Mouse (Mus musculus) forebrain, embryonic 15.5 days (tissue): ENCODE measurements around the gene Ldb2. TPM values are rescaled to one million over a fixed set of nuclear protein-coding genes. Genes with fewer than 3 reads are reported as not detected.

ENCODE experiments used
- ATAC-seq: fragments of 200-750 bp; cut with Nextera tagmentation; replicated peaks from 2 replicates; pipeline ENCODE4 v1.8.0; 2017; ENCODE audit warnings: mild to moderate bottlenecking, moderate TSS enrichment, moderate library complexity
- H3K27ac ChIP-seq: fragments of 300-500 bp; sonication (generic); replicated peaks from 2 replicates; pipeline ENCODE4 v1.5.1; 2015; ENCODE audit warnings: mild to moderate bottlenecking, inconsistent platforms
- H3K27me3 ChIP-seq: fragments of 300-500 bp; sonication (generic); 2 replicates; pipeline ENCODE4 v1.6.1; 2015; ENCODE audit warnings: inconsistent platforms
- H3K36me3 ChIP-seq: fragments of 300-500 bp; sonication (generic); 2 replicates; pipeline ENCODE4 v1.6.1; 2015; ENCODE audit warnings: mild to moderate bottlenecking, inconsistent platforms
- H3K4me1 ChIP-seq: fragments of 300-500 bp; sonication (generic); 2 replicates; pipeline ENCODE4 v1.6.1; 2015; ENCODE audit warnings: inconsistent platforms
- H3K4me2 ChIP-seq: fragments of 300-500 bp; sonication (generic); replicated peaks from 2 replicates; pipeline ENCODE4 v1.6.1; 2015; ENCODE audit warnings: mild to moderate bottlenecking, inconsistent platforms
- H3K4me3 ChIP-seq: fragments of 300-500 bp; sonication (generic); 2 replicates; pipeline ENCODE4 v1.5.1; 2015; ENCODE audit warnings: mild to moderate bottlenecking, inconsistent platforms
- H3K9ac ChIP-seq: fragments of 300-500 bp; sonication (generic); replicated peaks from 2 replicates; pipeline ENCODE4 v1.6.1; 2015; ENCODE audit warnings: mild to moderate bottlenecking, inconsistent platforms
- H3K9me3 ChIP-seq: fragments of 300-500 bp; sonication (generic); 2 replicates; pipeline ENCODE4 v1.6.1; 2016; ENCODE audit warnings: inconsistent platforms
- WGBS: fragments of 180-500 bp; shearing (Covaris S2); methylation state at CpG from one replicate; pipeline ENCODE4 v1.1.7; 2015; ENCODE audit warnings: mixed read lengths; 5-methylcytosine and 5-hydroxymethylcytosine counted together
- polyA plus RNA-seq: library from polyadenylated mRNA; unstranded; fragments of >200 nt; fragmentation: Nextera tagmentation; extraction: Ambion mirVana; gene quantifications from 2 replicates; pipeline ENCODE4 v1.2.1, GENCODE M21; 2015

Ldb2 gene
- polyA plus RNA-seq, 1 experiment from 2014 or later, result 71.8 TPM

DNA sequence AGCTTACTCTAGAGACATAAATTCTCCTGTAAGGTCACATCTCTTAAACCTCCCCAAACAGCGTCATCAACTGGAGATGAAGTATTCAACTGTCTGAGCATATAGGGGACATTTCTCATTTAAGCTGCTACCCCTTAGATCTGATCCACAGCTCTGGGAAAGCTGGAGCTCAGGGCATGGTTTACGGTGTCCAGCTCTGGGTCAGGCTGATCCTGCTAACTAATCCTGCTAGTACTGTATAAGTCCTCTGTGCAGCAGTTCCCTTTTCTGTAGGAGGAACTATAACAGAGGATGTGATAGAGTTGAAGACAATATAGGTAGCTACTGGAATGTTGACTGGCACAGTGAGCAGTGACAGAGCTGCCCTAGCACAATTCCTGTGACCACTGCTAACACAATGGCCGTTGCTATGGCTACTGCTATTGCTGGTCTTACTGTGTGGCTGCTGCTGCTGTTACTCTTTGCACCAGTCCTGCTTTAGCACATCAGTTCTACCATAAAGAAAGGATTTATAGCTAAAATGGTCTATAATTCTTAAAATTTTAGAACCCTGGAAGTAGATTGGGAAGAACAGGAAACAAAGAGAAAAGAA, 170.3 kb downstream of the Ldb2 start:
- no peak overlapping the region for H3K4me2 ChIP-seq
- 61% methylated on average over 3 of the region's 3 CpGs for WGBS
- H3K27ac ChIP-seq, result no peak overlapping the region
- no peak overlapping the region for H3K4me3 ChIP-seq
- H3K9me3 ChIP-seq, result no peaks in the 10 kb centered on the region
- peak; percentile 75 for ATAC-seq
- H3K9ac ChIP-seq, result no peak overlapping the region
- no peaks in the 10 kb centered on the region for H3K27me3 ChIP-seq
- peaks cover 6% of the 10 kb centered on the region; the same call in 1 of the 2 replicates for H3K4me1 ChIP-seq
- H3K36me3 ChIP-seq, result no peaks in the 10 kb centered on the region

- Histone ChIP-seq H3K4me1 (peaks cover 6% of the 10 kb centered on the region; the same call in 1 of the 2 replicates), H3K27ac (no peak overlapping the region), H3K9ac (no peak overlapping the region), H3K36me3 (no peaks in the 10 kb centered on the region), H3K4me2 (no peak overlapping the region), H3K4me3 (no peak overlapping the region), H3K9me3 (no peaks in the 10 kb centered on the region), H3K27me3 (no peaks in the 10 kb centered on the region)
- no peak for ATAC-seq
- WGBS, result 32% methylated on average over 5 of the region's 5 CpGs
These were observed 172.0 kb downstream of the Ldb2 start for GRCm38 (mm10) chr5:44627487-44627886.

DNA sequence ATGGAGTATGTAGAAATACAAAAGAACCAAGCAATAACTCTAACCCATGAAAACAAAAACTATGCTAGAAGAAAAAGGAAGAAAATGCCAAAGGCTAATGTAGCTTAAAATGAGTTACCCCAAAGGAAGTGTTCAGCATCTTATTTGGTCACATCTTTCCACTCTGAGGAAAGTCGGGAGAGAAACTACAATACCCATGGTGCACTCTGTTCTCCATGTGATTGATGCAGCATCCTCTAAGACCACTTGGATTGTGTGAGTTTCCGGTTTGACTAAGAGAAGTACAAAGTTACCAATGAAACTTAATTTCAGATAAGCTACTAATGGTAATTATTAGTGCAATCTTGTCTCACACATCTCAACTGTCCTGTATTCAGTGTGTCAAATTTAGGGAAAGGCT, 172.6 kb downstream of the Ldb2 start:
- Histone ChIP-seq H3K9me3 (no peaks in the 10 kb centered on the region), H3K4me2 (no peak overlapping the region), H3K4me3 (no peak overlapping the region), H3K36me3 (no peaks in the 10 kb centered on the region), H3K4me1 (peaks cover 6% of the 10 kb centered on the region; the same call in 1 of the 2 replicates), H3K9ac (no peak overlapping the region), H3K27me3 (no peaks in the 10 kb centered on the region), H3K27ac (no peak overlapping the region)
- WGBS, result 91% methylated on average over 2 of the region's 2 CpGs
- no peak for ATAC-seq

DNA sequence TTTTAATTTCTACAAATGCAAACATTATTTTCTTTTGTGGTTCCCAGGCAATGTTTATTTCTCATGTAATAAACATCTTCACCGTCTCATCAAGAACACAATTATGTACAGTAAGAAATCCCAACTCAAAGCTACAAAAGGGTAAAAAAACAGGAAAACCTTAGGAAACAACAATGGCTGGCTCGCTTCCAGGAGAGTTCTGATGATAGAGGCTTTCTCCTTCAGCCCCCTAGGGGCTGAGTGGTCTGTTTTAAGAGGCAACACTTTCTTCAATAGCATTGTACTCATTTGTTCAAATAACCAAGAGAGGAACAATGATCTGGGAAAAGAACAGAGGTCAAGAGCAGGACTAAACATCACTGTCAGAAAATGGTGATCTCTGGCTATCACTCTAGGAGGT, 173.4 kb downstream of the Ldb2 start:
- WGBS, result 64% methylated on average over 2 of the region's 2 CpGs
- Histone ChIP-seq H3K27ac (no peak overlapping the region), H3K9ac (no peak overlapping the region), H3K27me3 (no peaks in the 10 kb centered on the region), H3K4me3 (no peak overlapping the region), H3K4me2 (no peak overlapping the region), H3K9me3 (no peaks in the 10 kb centered on the region), H3K4me1 (peaks cover 6% of the 10 kb centered on the region; the same call in 1 of the 2 replicates), H3K36me3 (no peaks in the 10 kb centered on the region)
- ATAC-seq, result no peak

- no peaks in the 10 kb centered on the region for H3K27me3 ChIP-seq
- H3K27ac ChIP-seq, result no peak overlapping the region
- WGBS, result 76% methylated on average over 7 of the region's 7 CpGs
- no peaks in the 10 kb centered on the region for H3K36me3 ChIP-seq
- H3K9ac ChIP-seq, result no peak overlapping the region
- no peak overlapping the region for H3K4me3 ChIP-seq
- H3K4me1 ChIP-seq, result no peaks in the 10 kb centered on the region
- ATAC-seq, result no peak
- no peaks in the 10 kb centered on the region for H3K9me3 ChIP-seq
- H3K4me2 ChIP-seq, result no peak overlapping the region
These were observed 183.8 kb downstream of the Ldb2 start for GRCm38 (mm10) chr5:44615677-44616076.

GRCm38 (mm10) chr5:44608901-44609300, 190.6 kb downstream of the Ldb2 start:
- no peaks in the 10 kb centered on the region for H3K9me3 ChIP-seq
- no peak overlapping the region for H3K4me2 ChIP-seq
- ATAC-seq, result no peak
- no peak overlapping the region for H3K27ac ChIP-seq
- no peak overlapping the region for H3K4me3 ChIP-seq
- H3K9ac ChIP-seq, result no peak overlapping the region
- H3K27me3 ChIP-seq, result no peaks in the 10 kb centered on the region
- 63% methylated on average over 2 of the region's 2 CpGs for WGBS
- H3K4me1 ChIP-seq, result no peaks in the 10 kb centered on the region
- no peaks in the 10 kb centered on the region for H3K36me3 ChIP-seq

DNA sequence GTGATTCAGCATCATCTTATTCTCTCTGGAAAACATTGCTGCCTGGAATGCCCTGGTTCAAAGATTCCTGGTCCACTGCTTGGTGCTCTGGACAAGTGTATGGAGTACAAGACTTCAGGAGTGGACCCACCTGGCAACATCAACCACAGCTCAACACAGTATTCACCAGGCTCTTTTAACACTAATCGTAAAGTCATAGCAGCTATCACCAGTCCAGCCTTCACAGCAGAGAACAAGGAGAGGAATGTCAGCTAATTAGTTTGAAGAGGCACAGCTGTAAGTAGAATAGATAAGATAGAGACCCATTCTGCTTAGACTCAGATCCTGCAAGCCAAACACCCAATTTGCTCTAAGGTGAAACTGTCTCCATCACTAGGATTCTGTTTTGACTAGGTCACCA, 198.1 kb downstream of the Ldb2 start:
- WGBS, result 84% methylated on average over 1 of the region's 1 CpGs
- Histone ChIP-seq H3K9ac (no peak overlapping the region), H3K27ac (no peak overlapping the region), H3K27me3 (no peaks in the 10 kb centered on the region), H3K9me3 (no peaks in the 10 kb centered on the region), H3K4me3 (no peak overlapping the region), H3K36me3 (no peaks in the 10 kb centered on the region), H3K4me2 (no peak overlapping the region), H3K4me1 (no peaks in the 10 kb centered on the region)
- ATAC-seq, result no peak

DNA sequence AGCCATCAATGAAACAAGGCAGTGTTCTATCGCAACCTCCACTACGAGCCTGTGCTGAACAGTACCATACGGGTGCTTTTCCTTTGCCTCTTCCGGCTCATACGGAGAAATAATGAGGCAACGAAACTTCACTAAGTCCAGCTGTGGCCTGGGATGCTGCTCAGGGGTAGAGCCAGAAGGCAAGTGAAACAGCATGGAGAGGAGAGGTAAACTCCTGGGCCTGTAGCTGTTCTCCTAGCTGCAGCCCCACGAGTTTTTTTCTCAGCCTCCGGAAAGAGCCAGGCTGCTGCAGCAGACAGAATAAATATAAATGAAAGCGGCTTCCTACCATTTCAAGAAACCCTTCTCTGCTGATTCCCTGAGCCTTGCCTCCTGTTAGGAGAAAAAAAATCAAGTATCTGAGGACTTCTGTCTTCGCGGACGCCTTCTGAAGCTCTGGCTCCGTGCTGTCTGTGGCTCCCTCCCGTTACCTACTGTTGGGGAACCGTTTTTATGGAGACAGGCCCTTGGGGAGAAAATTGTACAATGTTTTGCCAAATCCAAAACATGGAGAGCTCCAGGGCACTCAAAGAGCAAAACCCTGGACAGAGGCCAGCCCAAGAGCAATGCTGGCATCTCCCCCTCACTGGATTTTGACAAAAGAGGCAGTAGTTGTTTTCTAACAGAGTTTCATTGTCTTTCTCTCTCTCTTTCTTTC, 205.8 kb downstream of the Ldb2 start:
- ATAC-seq, result 0 out of 2 replicates have a peak, but pooled peaks have one; percentile 11
- H3K4me2 ChIP-seq, result no peak overlapping the region

DNA sequence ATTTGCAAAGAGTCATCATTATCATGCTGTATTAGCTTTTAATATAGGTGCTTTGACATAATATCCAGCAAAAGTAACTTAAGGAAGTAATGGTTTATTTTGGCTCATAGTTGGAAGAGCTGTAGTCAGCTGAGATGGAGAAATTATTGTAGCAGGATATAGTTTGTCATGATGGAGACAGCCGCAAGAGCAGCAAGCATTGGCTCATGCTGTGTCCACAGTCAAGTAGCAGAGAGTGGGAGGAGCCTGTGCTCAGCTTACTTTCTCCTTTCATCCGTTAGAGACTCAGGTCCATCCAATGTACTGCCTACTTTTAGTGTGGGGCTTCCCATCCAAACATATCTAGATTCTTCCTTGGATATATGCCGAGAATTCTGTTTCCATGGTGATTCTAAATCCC, 208.7 kb downstream of the Ldb2 start:
- no peak for ATAC-seq

More for the DNA sequence above, 205.8 kb downstream of the Ldb2 start:
- H3K9me3 ChIP-seq, result no peaks in the 10 kb centered on the region
- H3K4me3 ChIP-seq, result no peak overlapping the region
- peaks cover 12% of the 10 kb centered on the region for H3K4me1 ChIP-seq
- no peaks in the 10 kb centered on the region for H3K36me3 ChIP-seq
- WGBS, result 59% methylated on average over 15 of the region's 15 CpGs
- H3K9ac ChIP-seq, result no peak overlapping the region
- H3K27ac ChIP-seq, result peak overlapping the region; percentile 64
- no peaks in the 10 kb centered on the region for H3K27me3 ChIP-seq

GRCm38 (mm10) chr5:44589318-44589717, 210.2 kb downstream of the Ldb2 start:
- Histone ChIP-seq H3K36me3 (no peaks in the 10 kb centered on the region), H3K4me2 (no peak overlapping the region), H3K9me3 (no peaks in the 10 kb centered on the region), H3K4me3 (no peak overlapping the region), H3K9ac (no peak overlapping the region), H3K4me1 (peaks cover 12% of the 10 kb centered on the region), H3K27me3 (no peaks in the 10 kb centered on the region), H3K27ac (no peak overlapping the region)
- WGBS, result 19% methylated on average over 1 of the region's 1 CpGs
- ATAC-seq, result no peak

More for the DNA sequence above, 208.7 kb downstream of the Ldb2 start:
- H3K4me1 ChIP-seq, result peaks cover 12% of the 10 kb centered on the region
- no peak overlapping the region for H3K27ac ChIP-seq
- H3K4me2 ChIP-seq, result no peak overlapping the region
- no peak overlapping the region for H3K4me3 ChIP-seq
- no peaks in the 10 kb centered on the region for H3K36me3 ChIP-seq
- WGBS, result 82% methylated on average over 3 of the region's 3 CpGs
- H3K9me3 ChIP-seq, result no peaks in the 10 kb centered on the region
- no peaks in the 10 kb centered on the region for H3K27me3 ChIP-seq
- no peak overlapping the region for H3K9ac ChIP-seq

GRCm38 (mm10) chr5:44586571-44586970, 212.9 kb downstream of the Ldb2 start:
- no peaks in the 10 kb centered on the region for H3K36me3 ChIP-seq
- 0 out of 2 replicates have a peak, but pooled peaks cover 6% of the 10 kb centered on the region for H3K27me3 ChIP-seq
- no peak overlapping the region for H3K4me3 ChIP-seq
- H3K9me3 ChIP-seq, result no peaks in the 10 kb centered on the region
- H3K27ac ChIP-seq, result no peak overlapping the region
- 70% methylated on average over 5 of the region's 5 CpGs for WGBS
- H3K9ac ChIP-seq, result no peak overlapping the region
- no peak overlapping the region for H3K4me2 ChIP-seq
- no peak for ATAC-seq
- peaks cover 6% of the 10 kb centered on the region; the same call in 1 of the 2 replicates for H3K4me1 ChIP-seq

DNA sequence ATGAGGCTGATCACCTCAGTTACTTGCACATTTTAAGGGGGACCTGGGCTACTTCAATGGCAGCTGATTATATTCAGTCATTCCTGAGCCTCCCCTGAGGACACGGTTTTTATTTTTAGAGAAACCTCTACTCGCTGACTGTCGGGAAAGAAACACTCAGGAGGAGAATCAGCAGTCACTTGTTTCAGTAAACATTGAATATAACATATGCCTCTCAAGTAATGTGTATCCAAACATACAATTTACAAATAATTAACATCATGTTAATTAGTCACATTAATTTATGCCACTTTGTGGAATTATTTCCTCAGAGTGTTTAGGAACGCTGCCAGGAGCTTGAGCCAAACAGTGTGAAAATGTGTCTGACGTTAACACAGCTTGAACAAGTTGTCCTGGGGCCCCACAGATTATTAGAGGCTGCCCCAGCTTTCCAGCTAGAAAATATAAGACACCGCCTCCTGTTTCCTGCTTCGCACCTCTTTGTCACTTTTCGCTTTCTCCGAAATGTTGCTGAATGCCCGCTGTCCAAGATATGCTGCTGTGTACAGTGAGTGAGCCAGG, 219.5 kb downstream of the Ldb2 start:
- Histone ChIP-seq H3K9me3 (no peaks in the 10 kb centered on the region), H3K27me3 (0 out of 2 replicates have a peak, but pooled peaks cover 13% of the 10 kb centered on the region), H3K9ac (no peak overlapping the region), H3K36me3 (no peaks in the 10 kb centered on the region), H3K4me2 (no peak overlapping the region), H3K27ac (0 out of 2 replicates have a peak overlapping the region, but pooled peaks have one; percentile 3), H3K4me3 (no peak overlapping the region), H3K4me1 (peaks cover 17% of the 10 kb centered on the region)
- 35% methylated on average over 10 of the region's 10 CpGs for WGBS
- peak; percentile 85 for ATAC-seq
